Mouse (Mus musculus): ENCODE data around the gene Tmem110.

Tmem110 gene

GRCm38 (mm10) chr14:30865311-30865710 lies 39.9 kb downstream of the Tmem110 start:
- peak in 1 of 2 experiments; percentile 35 for DNase-seq

GRCm38 (mm10) chr14:30867042-30867441 lies 41.7 kb downstream of the Tmem110 start:
- DNase-seq = peak; percentile 70 to 83

GRCm38 (mm10) chr14:30868826-30869225 lies 43.4 kb downstream of the Tmem110 start:
- DNase-seq = no peak

- no peak for DNase-seq
These were observed 44.0 kb downstream of the Tmem110 start for GRCm38 (mm10) chr14:30869391-30869801.

- no peak for DNase-seq
These were observed 45.1 kb downstream of the Tmem110 start for GRCm38 (mm10) chr14:30870206-30871147.

GRCm38 (mm10) chr14:30874095-30874700 lies 48.8 kb downstream of the Tmem110 start:
- DNase-seq = no peak

GRCm38 (mm10) chr14:30875130-30875865 lies 49.9 kb downstream of the Tmem110 start:
- DNase-seq = no peak

GRCm38 (mm10) chr14:30875955-30876354 lies 50.6 kb downstream of the Tmem110 start:
- no peak for DNase-seq

- no peak for DNase-seq
These were observed 51.1 kb downstream of the Tmem110 start for GRCm38 (mm10) chr14:30876451-30876850.

GRCm38 (mm10) chr14:30877827-30878226 lies 52.4 kb downstream of the Tmem110 start:
- DNase-seq = no peak

- DNase-seq = peak in 1 of 2 experiments; percentile 27
These were observed 53.7 kb downstream of the Tmem110 start, which contains the start of gene Mustn1 for GRCm38 (mm10) chr14:30878958-30879571. TSS of gene Mustn1 (plus strand) at chr14:30879200.

GRCm38 (mm10) chr14:30879794-30880193 lies 54.4 kb downstream of the Tmem110 start:
- no peak for DNase-seq

- DNase-seq = no peak
These were observed 54.9 kb downstream of the Tmem110 start for GRCm38 (mm10) chr14:30880251-30880650.

- peak; percentile 70 to 83 for DNase-seq
These were observed 55.7 kb downstream of the Tmem110 start for GRCm38 (mm10) chr14:30880811-30881717.

- peak; percentile 60 for DNase-seq
These were observed 56.3 kb downstream of the Tmem110 start for GRCm38 (mm10) chr14:30881718-30882108.

GRCm38 (mm10) chr14:30885298-30885697 lies 59.9 kb downstream of the Tmem110 start:
- DNase-seq = no peak

- no peak for DNase-seq
These were observed 60.8 kb downstream of the Tmem110 start, which contains the start of gene Itih4 for GRCm38 (mm10) chr14:30886204-30886603. TSS of gene Itih4 (plus strand) at chr14:30886476.

GRCm38 (mm10) chr14:30888271-30888732 lies 62.9 kb downstream of the Tmem110 start:
- peak; percentile 44 to 56 for DNase-seq

GRCm38 (mm10) chr14:30899972-30900371 lies 74.6 kb downstream of the Tmem110 start:
- no peak for DNase-seq

GRCm38 (mm10) chr14:30902628-30903027 lies 77.2 kb downstream of the Tmem110 start:
- no peak for DNase-seq

GRCm38 (mm10) chr14:30903036-30903435 lies 77.6 kb downstream of the Tmem110 start:
- no peak for DNase-seq
